Mouse (Mus musculus) thymus, postnatal 0 days (tissue): ENCODE results near the gene Gstk1. TPM values are rescaled to one million over a fixed set of nuclear protein-coding genes. Genes with fewer than 3 reads are reported as not detected.
A peak's percentile ranks its signal among the peaks of the same experiment; 100 is the strongest.

Experiments used
- DNase-seq: peaks from one replicate; pipeline ENCODE4 v3.0.0-alpha.2; 2015; ENCODE audit warnings: low spot score
- polyA plus RNA-seq: library from polyadenylated mRNA; unstranded; fragments of >200 nt; fragmentation: Nextera tagmentation; extraction: Ambion mirVana; gene quantifications from 2 replicates; pipeline ENCODE4 v1.2.1, GENCODE M21; 2015

The Gstk1 gene
- 7.5 and 10.0 TPM in 2 replicates for polyA plus RNA-seq

- peak; percentile 90 for DNase-seq
Observed at GRCm38 (mm10) chr6:42245711-42246353, at the start of gene Gstk1. Gstk1 (plus strand) TSS chr6:42245935.

GRCm38 (mm10) chr6:42197710-42198109 is 48.0 kb upstream of the Gstk1 start:
- peak; percentile 7 for DNase-seq

- DNase-seq: no peak
Observed at GRCm38 (mm10) chr6:42199498-42199897, 46.2 kb upstream of the Gstk1 start.

GRCm38 (mm10) chr6:42215028-42215427 is 30.7 kb upstream of the Gstk1 start, which contains the start of gene Tas2r144:
Tas2r144 (plus strand) TSS chr6:42215328.
- DNase-seq: no peak

GRCm38 (mm10) chr6:42222286-42222685 is 23.4 kb upstream of the Gstk1 start:
- DNase-seq: no peak

GRCm38 (mm10) chr6:42225046-42225445 is 20.7 kb upstream of the Gstk1 start:
- DNase-seq: no peak

GRCm38 (mm10) chr6:42227240-42228101 is 18.3 kb upstream of the Gstk1 start:
- DNase-seq: peak; percentile 77

- no peak for DNase-seq
Observed at GRCm38 (mm10) chr6:42229610-42230009, 16.1 kb upstream of the Gstk1 start.

- DNase-seq: no peak
Observed at GRCm38 (mm10) chr6:42231191-42231590, 14.5 kb upstream of the Gstk1 start.

GRCm38 (mm10) chr6:42237276-42237805 is 8.4 kb upstream of the Gstk1 start:
- DNase-seq: no peak

GRCm38 (mm10) chr6:42241311-42242045 is 4.3 kb upstream of the Gstk1 start:
- no peak for DNase-seq

GRCm38 (mm10) chr6:42247173-42247572 is 1.4 kb downstream of the Gstk1 start:
- DNase-seq: no peak

GRCm38 (mm10) chr6:42247981-42248380 is 2.2 kb downstream of the Gstk1 start:
- DNase-seq: no peak

GRCm38 (mm10) chr6:42251791-42252190 is 6.1 kb downstream of the Gstk1 start:
- DNase-seq: no peak

GRCm38 (mm10) chr6:42253103-42253502 is 7.4 kb downstream of the Gstk1 start:
- no peak for DNase-seq

- peak; percentile 76 for DNase-seq
Observed at GRCm38 (mm10) chr6:42257303-42257863, 11.6 kb downstream of the Gstk1 start.

GRCm38 (mm10) chr6:42260430-42260829 is 14.7 kb downstream of the Gstk1 start:
- DNase-seq: no peak

GRCm38 (mm10) chr6:42261524-42262170 is 15.9 kb downstream of the Gstk1 start, which contains the start of gene Tmem139:
Tmem139 (plus strand) TSS chr6:42261970.
- no peak for DNase-seq

GRCm38 (mm10) chr6:42264626-42265312 is 19.0 kb downstream of the Gstk1 start, which contains the start of gene Casp2:
Casp2 (plus strand) TSS chr6:42264985.
- DNase-seq: peak; percentile 98
